Mouse (Mus musculus): Measurements from ENCODE around the gene Tcf23.

- TF ChIP-seq CTCF (IDR thresholded peaks at IDR 0.05; ENCODE audit: low read depth, low read length) (no peak), GATA1 (IDR thresholded peaks at IDR 0.05; ENCODE audit: borderline replicate concordance, low read length) (no peak)
Measured at GRCm38 (mm10) chr5:30944344-30944743, 24.1 kb upstream of the Tcf23 start.

Measured in G1E (cell line).